8 mouse cellular contexts compared by ENCODE assay signal in the genomic region with DNA sequence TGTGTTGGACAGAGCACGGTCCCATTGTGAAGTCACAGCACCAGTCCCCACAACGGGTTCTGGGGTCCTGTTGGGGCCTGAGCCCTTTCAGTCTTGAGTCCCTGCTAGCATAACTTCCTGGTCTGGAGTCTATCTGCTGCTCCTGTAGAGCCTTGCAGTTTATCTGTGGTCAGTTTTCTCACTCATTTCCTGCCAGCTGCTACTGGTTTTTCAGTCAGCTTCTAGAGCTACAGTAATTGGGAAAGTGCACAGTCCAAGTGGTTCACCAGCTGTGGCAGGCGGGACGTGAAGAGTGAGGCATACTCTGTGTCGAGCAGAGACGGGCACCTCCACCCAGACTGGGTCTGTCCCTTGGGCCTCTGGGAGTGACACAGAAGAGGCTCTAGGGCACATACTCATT.
DNase-seq lines count a peak whose midpoint lies in the region; ATAC-seq lines count a peak whose summit lies in the region.

No protein-coding gene starts in this region.

- peaks cover 21% of the 10 kb centered on the region for H3K4me1 ChIP-seq in embryonic facial prominence, embryonic 10.5 days

- H3K9me3 ChIP-seq in embryonic facial prominence, embryonic 10.5 days: no peaks in the 10 kb centered on the region

- 0 out of 2 replicates have a peak overlapping the region, but pooled peaks have one; percentile 26 for H3K27ac ChIP-seq in embryonic facial prominence, embryonic 10.5 days (replicated peaks)

- peak; percentile 32 for DNase-seq in layer of hippocampus, adult 9-11 months
- DNase-seq in layer of hippocampus, adult 11-12 months (ENCODE audit: low spot score): no peak
- no peak for DNase-seq in embryonic facial prominence, embryonic 10.5 days (ENCODE audit: low spot score)
- DNase-seq in adrenal gland, postnatal 14 days: no peak
- DNase-seq in adrenal gland, adult (ENCODE audit: inconsistent age in 2 of 2, low spot score in 1 of 2): no peak
- no peak for DNase-seq in ovary, adult 18-20 months (ENCODE audit: low spot score)

- no peaks in the 10 kb centered on the region for H3K27me3 ChIP-seq in embryonic facial prominence, embryonic 10.5 days (replicated peaks; ENCODE audit: low read depth, poor library complexity, severe bottlenecking)

- H3K4me3 ChIP-seq in embryonic facial prominence, embryonic 10.5 days: no peak overlapping the region

- ATAC-seq in inflammation-experienced regulatory T-cells, adult 6 months: peak; percentile 45
- ATAC-seq in megakaryocyte-erythroid progenitor cell, adult 5-6 weeks (replicated peaks; ENCODE audit: low FRiP score, low TSS enrichment, poor library complexity, severe bottlenecking): peak; percentile 62

- 70% methylated on average over 6 of the region's 6 CpGs for WGBS in embryonic facial prominence, embryonic 10.5 days

- no peaks in the 10 kb centered on the region for H3K36me3 ChIP-seq in embryonic facial prominence, embryonic 10.5 days (replicated peaks)
